In the genomic region with DNA sequence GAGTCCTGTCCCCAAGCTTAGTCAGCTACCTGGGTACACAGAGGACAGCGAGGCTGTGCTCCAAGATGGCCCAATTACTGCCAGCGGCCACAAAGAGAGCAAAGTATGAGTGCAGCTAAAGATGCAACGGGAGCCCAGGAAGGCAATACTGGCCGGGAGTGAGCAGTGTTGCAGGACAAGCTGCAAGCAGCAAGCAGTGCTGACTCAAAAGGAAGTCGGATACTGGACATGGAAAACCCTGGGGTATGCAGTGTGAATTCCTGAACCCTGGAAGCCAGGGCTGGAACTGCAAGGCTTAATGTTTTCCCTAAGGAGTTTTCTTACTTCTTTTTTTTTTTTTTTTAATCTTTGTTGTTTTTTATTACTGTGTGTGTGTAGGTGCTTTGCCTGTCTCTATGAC, we compare ENCODE assay signal across 15 mouse cellular contexts. TPM values are rescaled to one million over a fixed set of nuclear protein-coding genes. Genes with fewer than 3 reads are reported as not detected.
"Had no signal": no experiment of that assay in that cellular context is flagged by ENCODE, and none has a peak within 500 bp of the region (broad histone marks: within the 10 kb centered on the region; RNA-seq: fewer than 3 reads in every experiment).

No protein-coding gene starts in this region.

- ATAC-seq: liver, embryonic 12.5 days had no signal

- H3K27me3 ChIP-seq: kidney, embryonic 15.5 days; limb, embryonic 13.5 days; midbrain, embryonic 12.5 days had no signal

- H3K36me3 ChIP-seq: kidney, embryonic 15.5 days; limb, embryonic 10.5 days; limb, embryonic 13.5 days; liver, embryonic 12.5 days; liver, embryonic 15.5 days; midbrain, embryonic 12.5 days had no signal

- H3K4me1 ChIP-seq: liver, embryonic 12.5 days; liver, embryonic 15.5 days had no signal

- H3K9ac ChIP-seq: kidney, embryonic 15.5 days; limb, embryonic 13.5 days; liver, embryonic 12.5 days; liver, embryonic 15.5 days; midbrain, embryonic 12.5 days had no signal

- H3K4me2 ChIP-seq: kidney, embryonic 15.5 days; limb, embryonic 13.5 days; liver, embryonic 12.5 days; liver, embryonic 15.5 days; midbrain, embryonic 12.5 days had no signal

- H3K27ac ChIP-seq: kidney, embryonic 15.5 days; layer of hippocampus, adult 2 months; limb, embryonic 10.5 days; limb, embryonic 13.5 days; liver, embryonic 12.5 days; liver, embryonic 15.5 days; macrophage; midbrain, embryonic 12.5 days had no signal

- H3K4me3 ChIP-seq: kidney, embryonic 15.5 days; layer of hippocampus, adult 2 months; limb, embryonic 10.5 days; limb, embryonic 13.5 days; liver, embryonic 12.5 days; liver, embryonic 15.5 days; midbrain, embryonic 12.5 days had no signal

- DNase-seq: kidney, adult 11 months; layer of hippocampus, adult 9-11 months; liver; lung, adult 18-20 months; thymus, adult 18-20 months; thymus, postnatal 36 days had no signal

- H3K9me3 ChIP-seq: kidney, embryonic 15.5 days; limb, embryonic 10.5 days; limb, embryonic 13.5 days; liver, embryonic 12.5 days; liver, embryonic 15.5 days; midbrain, embryonic 12.5 days had no signal

RNA-seq across cellular contexts. Expression of a gene that starts 36.3 kb away (rescaled TPM):
- total RNA-seq: megakaryocyte, adult 5-6 weeks had no signal
- polyA plus RNA-seq: macrophage had no signal
